Mouse (Mus musculus) neutrophil, adult 83 days (primary cell): ENCODE results near the gene Gm2026. TPM values are rescaled to one million over a fixed set of nuclear protein-coding genes. Genes with fewer than 3 reads are reported as not detected.

ENCODE experiments used
- total RNA-seq, 2 experiments: library from RNA; stranded (reverse); gene quantifications; one replicate each; pipeline ENCODE4 v1.2.4; 2023

The Gm2026 gene
- 1 to 10 TPM; 1.5 to 1.6 TPM for total RNA-seq

DNA sequence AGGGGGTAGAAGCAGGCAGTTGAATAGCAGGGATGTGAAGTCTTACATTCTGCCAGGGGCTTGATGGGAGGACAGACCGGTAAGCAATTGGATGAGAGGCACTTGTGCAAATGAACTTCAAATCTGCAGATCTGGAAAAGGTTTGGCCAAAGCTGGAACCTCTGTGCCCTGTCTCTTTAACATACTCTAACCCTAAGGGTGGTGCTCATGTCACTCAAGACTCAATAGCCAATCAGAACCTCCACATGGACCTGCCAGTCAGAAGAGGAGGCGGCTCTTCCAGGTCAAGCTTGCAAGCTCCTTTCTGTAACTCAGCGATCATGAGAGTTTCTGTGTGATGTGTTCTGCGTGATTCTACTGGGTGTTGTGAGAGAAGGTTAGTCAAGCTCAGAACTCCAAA, at the start of gene Gm2026:
TSS of gene Gm2026 (plus strand) at position 301 of the 400 bp plus-strand sequence.

DNA sequence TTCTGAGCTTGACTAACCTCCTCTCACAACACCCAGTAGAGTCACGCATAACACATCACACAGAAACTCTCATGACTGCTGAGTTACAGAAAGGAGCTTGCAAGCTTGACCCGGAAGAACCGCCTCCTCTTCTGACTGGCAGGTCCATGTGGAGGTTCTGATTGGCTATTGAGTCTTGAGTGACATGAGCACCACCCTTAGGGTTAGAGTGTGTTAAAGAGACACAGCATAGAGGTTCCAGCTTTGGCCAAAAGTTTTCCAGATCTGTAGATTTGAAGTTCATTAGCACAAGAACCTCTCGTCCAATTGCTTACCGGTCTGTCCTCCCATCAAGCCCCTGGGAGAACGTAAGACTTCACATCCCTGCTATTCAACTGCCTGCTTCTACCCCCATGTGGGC, 34.1 kb upstream of the Gm2026 start, which contains the start of gene Zfp966:
TSS of gene Zfp966 (minus strand) at position 101 of the 400 bp plus-strand sequence.

Other genes starting within 250 kb of the Gm2026 start
- not detected for gene Gm2007, start 223.8 kb upstream of the Gm2026 start, total RNA-seq
- gene Gm14288, start 164.2 kb upstream of the Gm2026 start, total RNA-seq: 1 to 10 TPM in 1 of 2 experiments, not detected in 1; 1.9 TPM
- 1 to 10 TPM; 1.7 to 4.8 TPM for gene Gm6710, start 96.1 kb upstream of the Gm2026 start, total RNA-seq
- gene Zfp966, start 34.2 kb upstream of the Gm2026 start, total RNA-seq: under 1 TPM; 0.46 to 0.62 TPM
- gene Gm2004, start 184.5 kb downstream of the Gm2026 start, total RNA-seq: 1 to 10 TPM in 1 of 2 experiments, under 1 TPM in 1; 0.46 to 1.5 TPM